Mouse (Mus musculus) hindbrain, embryonic 13.5 days (tissue): ENCODE measurements around the gene Urm1. TPM values are rescaled to one million over a fixed set of nuclear protein-coding genes. Genes with fewer than 3 reads are reported as not detected.

Experiments
- ATAC-seq: fragments of 200-750 bp; cut with Nextera tagmentation; 2 replicates; pipeline ENCODE4 v1.8.0; 2017; ENCODE audit warnings: moderate TSS enrichment; ENCODE audit not compliant: low FRiP score
- H3K27ac ChIP-seq: fragments of 300-500 bp; sonication (generic); 2 replicates; pipeline ENCODE4 v1.5.1; 2015; ENCODE audit warnings: inconsistent platforms, mild to moderate bottlenecking, moderate library complexity
- H3K27me3 ChIP-seq: fragments of 300-500 bp; sonication (generic); 2 replicates; pipeline ENCODE4 v1.6.1; 2015; ENCODE audit warnings: mild to moderate bottlenecking, inconsistent platforms
- H3K36me3 ChIP-seq: fragments of 300-500 bp; sonication (generic); 2 replicates; pipeline ENCODE4 v1.6.1; 2015; ENCODE audit warnings: mild to moderate bottlenecking, inconsistent platforms
- H3K4me1 ChIP-seq: fragments of 300-500 bp; sonication (generic); replicated peaks from 2 replicates; pipeline ENCODE4 v1.6.1; 2015; ENCODE audit warnings: inconsistent platforms
- H3K4me2 ChIP-seq: fragments of 300-500 bp; sonication (generic); 2 replicates; pipeline ENCODE4 v1.6.1; 2015; ENCODE audit warnings: inconsistent platforms, mild to moderate bottlenecking, moderate library complexity
- H3K4me3 ChIP-seq: fragments of 300-500 bp; sonication (generic); 2 replicates; pipeline ENCODE4 v1.5.1; 2015; ENCODE audit warnings: mild to moderate bottlenecking, inconsistent platforms
- H3K9ac ChIP-seq: fragments of 300-500 bp; sonication (generic); 2 replicates; pipeline ENCODE4 v1.6.1; 2015; ENCODE audit warnings: mild to moderate bottlenecking, inconsistent platforms
- H3K9me3 ChIP-seq: fragments of 300-500 bp; sonication (generic); 2 replicates; pipeline ENCODE4 v1.6.1; 2016; ENCODE audit warnings: inconsistent platforms
- WGBS: fragments of 180-500 bp; shearing (Covaris S2); methylation state at CpG from one replicate; pipeline ENCODE4 v1.1.7; 2015; 5-methylcytosine and 5-hydroxymethylcytosine counted together
- polyA plus RNA-seq: library from polyadenylated mRNA; unstranded; fragments of >200 nt; fragmentation: Nextera tagmentation; extraction: Ambion mirVana; gene quantifications from 2 replicates; pipeline ENCODE4 v1.2.1, GENCODE M21; 2015

Gene Urm1
- polyA plus RNA-seq, 1 experiment from 2014 or later = 23.5 TPM

- Histone ChIP-seq H3K36me3 (no peaks in the 10 kb centered on the region), H3K9ac (no peak overlapping the region; the same call in 1 of the 2 replicates), H3K4me1 (peaks cover 60% of the 10 kb centered on the region), H3K4me3 (no peak overlapping the region), H3K9me3 (no peaks in the 10 kb centered on the region), H3K4me2 (no peak overlapping the region), H3K27ac (peak overlapping the region; percentile 75), H3K27me3 (no peaks in the 10 kb centered on the region)
- WGBS = 27% methylated on average over 10 of the region's 10 CpGs
- no peak for ATAC-seq
Observed at GRCm38 (mm10) chr2:29855585-29856210, 35.8 kb downstream of the Urm1 start.

GRCm38 (mm10) chr2:29856451-29857260 lies 36.8 kb downstream of the Urm1 start:
- 10% methylated on average over 18 of the region's 19 CpGs for WGBS
- Histone ChIP-seq H3K4me1 (peaks cover 60% of the 10 kb centered on the region), H3K4me2 (0 out of 2 replicates have a peak overlapping the region, but pooled peaks have one; percentile 4)

GRCm38 (mm10) chr2:29857341-29857740 lies 37.5 kb downstream of the Urm1 start:
- peak overlapping the region; percentile 75; the same call in 1 of the 2 replicates for H3K27ac ChIP-seq
- WGBS = 10% methylated on average over 2 of the region's 2 CpGs
- H3K4me2 ChIP-seq = no peak overlapping the region
- no peaks in the 10 kb centered on the region for H3K9me3 ChIP-seq
- no peaks in the 10 kb centered on the region for H3K36me3 ChIP-seq
- H3K4me1 ChIP-seq = peaks cover 60% of the 10 kb centered on the region
- no peak overlapping the region for H3K9ac ChIP-seq
- no peaks in the 10 kb centered on the region for H3K27me3 ChIP-seq
- no peak for ATAC-seq
- H3K4me3 ChIP-seq = no peak overlapping the region

More at GRCm38 (mm10) chr2:29856451-29857260, 36.8 kb downstream of the Urm1 start:
- Histone ChIP-seq H3K9ac (peak overlapping the region; percentile 60), H3K36me3 (no peaks in the 10 kb centered on the region), H3K27me3 (no peaks in the 10 kb centered on the region), H3K27ac (peak overlapping the region; percentile 75), H3K4me3 (no peak overlapping the region), H3K9me3 (no peaks in the 10 kb centered on the region)
- ATAC-seq = no peak

GRCm38 (mm10) chr2:29857967-29858366 lies 38.1 kb downstream of the Urm1 start:
- peaks cover 55% of the 10 kb centered on the region for H3K4me1 ChIP-seq
- H3K27me3 ChIP-seq = no peaks in the 10 kb centered on the region
- no peak overlapping the region for H3K27ac ChIP-seq
- H3K4me2 ChIP-seq = no peak overlapping the region
- H3K4me3 ChIP-seq = no peak overlapping the region
- no peak for ATAC-seq
- H3K36me3 ChIP-seq = no peaks in the 10 kb centered on the region
- 54% methylated on average over 5 of the region's 5 CpGs for WGBS
- no peak overlapping the region for H3K9ac ChIP-seq
- H3K9me3 ChIP-seq = no peaks in the 10 kb centered on the region

GRCm38 (mm10) chr2:29858748-29859473 lies 39.0 kb downstream of the Urm1 start:
- no peak; the same call in 1 of the 2 replicates for ATAC-seq
- no peak overlapping the region for H3K4me2 ChIP-seq
- no peaks in the 10 kb centered on the region for H3K9me3 ChIP-seq
- no peaks in the 10 kb centered on the region for H3K36me3 ChIP-seq
- no peak overlapping the region for H3K9ac ChIP-seq
- WGBS = 9% methylated on average over 5 of the region's 5 CpGs
- no peaks in the 10 kb centered on the region for H3K27me3 ChIP-seq
- no peak overlapping the region for H3K4me3 ChIP-seq
- H3K4me1 ChIP-seq = peaks cover 45% of the 10 kb centered on the region
- 0 out of 2 replicates have a peak overlapping the region, but pooled peaks have one; percentile 30 for H3K27ac ChIP-seq

- ATAC-seq = no peak
- Histone ChIP-seq H3K27ac (no peak overlapping the region), H3K9me3 (no peaks in the 10 kb centered on the region), H3K4me2 (no peak overlapping the region), H3K36me3 (no peaks in the 10 kb centered on the region), H3K27me3 (no peaks in the 10 kb centered on the region), H3K4me1 (peaks cover 14% of the 10 kb centered on the region), H3K9ac (no peak overlapping the region), H3K4me3 (no peak overlapping the region)
- WGBS = 82% methylated on average over 4 of the region's 4 CpGs
Observed at GRCm38 (mm10) chr2:29865125-29865524, 45.2 kb downstream of the Urm1 start.

GRCm38 (mm10) chr2:29868949-29869645 lies 49.2 kb downstream of the Urm1 start, which contains the start of gene Cercam:
Gene Cercam (plus strand): TSS chr2:29869164.
- Histone ChIP-seq H3K4me1 (peaks cover 23% of the 10 kb centered on the region), H3K9me3 (no peaks in the 10 kb centered on the region), H3K27ac (peak within 1 kb of the TSS; percentile 82), H3K36me3 (peaks cover 21% of the 10 kb centered on the region), H3K27me3 (no peaks in the 10 kb centered on the region), H3K4me3 (peak within 1 kb of the TSS; percentile 47), H3K9ac (peak within 1 kb of the TSS; percentile 74), H3K4me2 (peak within 1 kb of the TSS; percentile 74)
- WGBS = under 1% methylated on average over 39 of the region's 44 CpGs
- ATAC-seq = peak; percentile 90

GRCm38 (mm10) chr2:29869646-29870451 lies 50.0 kb downstream of the Urm1 start:
- Histone ChIP-seq H3K4me1 (peaks cover 23% of the 10 kb centered on the region), H3K27me3 (no peaks in the 10 kb centered on the region), H3K4me2 (peak overlapping the region; percentile 74), H3K36me3 (peaks cover 23% of the 10 kb centered on the region), H3K4me3 (peak overlapping the region; percentile 47), H3K27ac (peak overlapping the region; percentile 82), H3K9me3 (no peaks in the 10 kb centered on the region), H3K9ac (peak overlapping the region; percentile 74)
- peak; percentile 58 for ATAC-seq
- WGBS = 1% methylated on average over 17 of the region's 17 CpGs

GRCm38 (mm10) chr2:29872581-29873295 lies 52.9 kb downstream of the Urm1 start:
- H3K36me3 ChIP-seq = peaks cover 40% of the 10 kb centered on the region
- 93% methylated on average over 10 of the region's 10 CpGs for WGBS
- H3K4me3 ChIP-seq = no peak overlapping the region
- peak overlapping the region; percentile 4; the same call in 1 of the 2 replicates for H3K9ac ChIP-seq
- no peak for ATAC-seq
- no peak overlapping the region for H3K4me2 ChIP-seq
- H3K4me1 ChIP-seq = peaks cover 25% of the 10 kb centered on the region
- H3K27ac ChIP-seq = no peak overlapping the region
- H3K9me3 ChIP-seq = no peaks in the 10 kb centered on the region
- no peaks in the 10 kb centered on the region for H3K27me3 ChIP-seq

- no peak for ATAC-seq
- Histone ChIP-seq H3K4me3 (no peak overlapping the region), H3K36me3 (peaks cover 47% of the 10 kb centered on the region), H3K9me3 (no peaks in the 10 kb centered on the region), H3K9ac (no peak overlapping the region), H3K4me2 (no peak overlapping the region), H3K27ac (no peak overlapping the region), H3K4me1 (peaks cover 29% of the 10 kb centered on the region), H3K27me3 (no peaks in the 10 kb centered on the region)
- WGBS = 88% methylated on average over 4 of the region's 4 CpGs
Observed at GRCm38 (mm10) chr2:29873801-29874200, 53.9 kb downstream of the Urm1 start.
